Mouse (Mus musculus) gonadal fat pad, adult 2 months (tissue): ENCODE measurements at regions not wholly inside any gene's neighbourhood (a gene's known extent, or its start where the extent isn't known, plus 50 kb on each side); places are given as distances from the start of the nearest gene placed in this dataset.
A peak's percentile ranks its signal among the peaks of the same experiment; 100 is the strongest.
"Not testable (repeated sequence)": the region's sequence is repeated elsewhere in the genome, so short reads cannot be mapped to it uniquely, and the experiment has no call there.

Source experiments
- DNase-seq: peaks from one replicate; pipeline ENCODE4 v3.0.0-alpha.2; 2012; ENCODE audit warnings: low read depth

GRCm38 (mm10) chr17:94866630-94867029 is 116.8 kb upstream of the Mettl4 start:
- DNase-seq, result no peak

DNA sequence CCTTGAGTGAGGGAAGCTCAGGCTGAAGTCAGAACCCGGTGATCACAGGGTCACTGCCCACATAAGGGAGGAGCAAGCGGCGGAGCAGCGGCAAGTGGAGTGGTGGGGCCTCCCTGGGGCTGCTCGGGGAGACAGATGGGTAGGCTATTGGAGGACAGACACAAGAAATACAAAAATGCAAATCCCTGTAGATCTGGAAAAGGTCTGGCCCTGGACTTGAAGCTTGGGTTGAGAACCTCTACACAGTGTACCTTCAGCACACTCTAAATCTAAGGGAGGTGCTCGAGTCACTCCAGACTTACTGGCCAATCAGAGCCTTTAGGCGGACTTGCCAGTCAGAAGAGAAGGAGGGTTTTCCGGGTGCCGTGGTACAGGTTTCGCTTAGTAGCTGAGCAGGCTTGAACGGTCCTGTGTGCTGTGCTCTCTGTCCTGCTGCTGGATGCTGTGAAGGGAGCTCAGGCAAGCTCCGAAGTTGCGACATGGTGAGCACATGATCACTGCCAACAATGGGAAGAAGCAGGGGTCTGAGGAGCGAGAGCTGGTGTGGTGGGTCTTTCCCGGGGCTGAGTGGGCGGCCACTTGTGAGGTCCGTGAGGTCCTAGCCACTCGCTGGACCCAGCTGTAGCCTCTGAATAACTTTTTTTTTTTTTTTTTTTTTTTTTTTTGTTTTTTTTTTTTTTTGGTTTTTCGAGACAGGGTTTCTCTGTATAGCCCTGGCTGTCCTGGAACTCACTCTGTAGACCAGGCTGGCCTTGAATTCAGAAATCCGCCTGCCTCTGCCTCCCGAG is 114.9 kb upstream of the Mettl4 start:
- DNase-seq, result peak; percentile 71

DNA sequence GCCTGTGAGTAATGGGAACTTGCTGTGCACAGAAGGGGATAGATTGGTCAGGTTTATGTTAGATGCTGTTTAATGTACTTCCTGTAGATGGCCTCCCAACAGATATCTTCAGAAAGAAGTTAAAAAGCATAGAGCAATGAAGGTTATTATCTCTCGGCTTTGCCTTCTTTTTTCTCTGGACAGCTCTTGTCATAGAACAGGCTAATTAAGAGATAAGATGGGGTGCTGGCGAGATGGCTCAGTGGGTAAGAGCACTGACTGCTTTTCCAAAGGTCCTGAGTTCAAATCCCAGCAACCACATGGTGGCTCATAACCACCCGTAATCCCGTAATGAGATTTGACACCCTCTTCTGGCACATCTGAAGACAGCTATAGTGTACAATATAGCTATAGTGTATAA is 104.9 kb upstream of the Mettl4 start:
- DNase-seq, result not testable (repeated sequence)

DNA sequence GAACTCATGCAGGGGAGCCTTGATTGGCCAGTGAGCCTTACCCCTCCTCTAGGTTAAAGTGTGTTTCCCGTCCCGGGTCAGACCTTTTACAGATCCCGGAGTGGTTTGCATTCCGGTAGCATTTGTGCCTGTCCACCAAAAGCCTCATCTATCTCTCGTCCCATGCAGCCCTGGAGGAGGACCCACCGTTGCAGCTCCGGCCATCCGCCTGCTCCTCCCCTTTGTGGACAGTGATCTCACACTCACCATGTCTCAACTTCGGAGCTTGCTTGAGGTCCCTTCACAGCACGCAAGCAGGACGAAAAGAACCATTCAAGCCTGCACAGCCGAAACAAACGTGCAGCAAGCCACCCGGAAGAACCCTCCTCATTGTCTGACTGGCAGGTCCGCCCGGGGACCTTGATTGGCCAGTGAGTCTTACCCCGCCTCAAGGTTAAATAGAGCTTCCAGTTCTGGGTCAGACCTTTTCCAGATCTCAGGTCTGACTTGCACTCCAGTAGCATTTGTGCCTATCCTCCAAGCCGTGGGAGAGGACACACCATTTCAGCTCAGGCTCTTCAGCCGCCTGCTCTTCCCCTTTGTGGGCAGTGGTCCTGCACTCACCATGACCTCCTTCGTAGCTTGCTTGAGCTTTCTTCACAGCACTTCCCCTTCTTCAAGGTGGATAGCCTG is 84.8 kb upstream of the Mettl4 start:
- DNase-seq, result peak; percentile 36

DNA sequence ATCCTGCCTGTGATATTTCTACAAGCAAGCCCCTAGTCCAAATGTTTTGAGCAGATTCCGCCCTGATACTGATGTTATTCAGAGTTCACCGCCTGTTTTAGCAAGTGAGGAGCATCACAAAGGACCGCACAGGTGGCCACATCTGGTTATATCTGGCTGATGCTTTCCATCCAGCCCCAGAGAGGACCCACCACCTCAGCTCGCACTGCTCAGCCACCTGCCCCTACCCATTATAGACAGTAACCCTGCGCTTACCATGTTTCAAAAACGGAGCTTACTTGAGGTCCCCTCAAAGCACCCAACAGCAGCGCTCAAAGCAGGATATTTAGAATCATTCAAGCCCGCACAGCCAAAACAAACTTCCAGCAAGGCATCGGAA is 84.2 kb upstream of the Mettl4 start:
- not testable (repeated sequence) for DNase-seq

DNA sequence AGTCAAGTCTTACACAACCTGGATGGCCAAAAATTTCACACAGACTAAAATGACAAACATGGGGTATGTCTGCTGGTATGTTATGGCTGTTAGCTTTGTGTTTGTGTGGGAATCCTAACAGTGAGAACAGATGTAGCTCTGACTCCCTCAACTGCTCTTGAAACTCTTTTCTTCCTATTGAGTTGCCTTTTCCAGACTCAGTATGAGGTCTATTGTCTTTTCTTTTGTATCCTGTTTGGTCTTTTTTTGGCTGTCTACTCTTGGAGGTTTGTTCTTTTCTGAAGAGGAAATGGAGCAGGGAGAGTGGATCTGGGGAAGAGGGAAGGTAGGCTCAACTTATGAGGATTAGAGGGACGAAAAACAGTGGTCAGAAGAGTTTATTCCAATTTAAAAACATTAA is 76.6 kb upstream of the Mettl4 start:
- DNase-seq, result not testable (repeated sequence)

DNA sequence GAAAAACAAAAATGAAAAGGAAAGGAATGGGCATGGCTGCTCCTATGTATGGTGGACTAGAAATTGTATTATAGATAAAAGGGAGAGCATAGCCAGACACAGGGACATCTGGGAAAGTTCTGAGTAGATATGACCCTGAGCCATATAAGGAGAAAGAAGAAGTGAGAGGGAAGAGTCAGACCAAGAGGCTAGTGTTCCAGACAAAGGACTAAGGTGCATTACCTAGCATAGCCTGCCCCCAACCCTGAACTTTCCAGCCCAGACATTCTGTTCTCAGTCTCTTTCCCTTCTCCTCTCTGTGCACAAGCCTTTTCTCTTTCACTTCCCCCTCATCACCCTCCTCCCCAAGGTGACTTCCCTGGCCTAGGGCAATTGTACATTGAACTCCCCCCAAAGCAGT is 58.9 kb upstream of the Mettl4 start:
- no peak for DNase-seq
